Mouse (Mus musculus) induced T-regulatory cell, adult 2 months (primary cell): ENCODE data around the gene Phactr3.

Experiments used
- DNase-seq: peaks from one replicate; pipeline ENCODE4 v3.0.0-alpha.2; 2012; ENCODE audit warnings: low read depth

The Phactr3 gene

GRCm38 (mm10) chr2:178194908-178195307 is 76.1 kb downstream of the Phactr3 start:
- no peak for DNase-seq

GRCm38 (mm10) chr2:178196038-178196437 is 77.3 kb downstream of the Phactr3 start:
- no peak for DNase-seq

- no peak for DNase-seq
These were observed 78.8 kb downstream of the Phactr3 start for GRCm38 (mm10) chr2:178197542-178197941.

GRCm38 (mm10) chr2:178204455-178204854 is 85.7 kb downstream of the Phactr3 start:
- no peak for DNase-seq

- DNase-seq: no peak
These were observed 89.4 kb downstream of the Phactr3 start for GRCm38 (mm10) chr2:178208186-178208600.

- no peak for DNase-seq
These were observed 95.1 kb downstream of the Phactr3 start for GRCm38 (mm10) chr2:178213826-178214225.

GRCm38 (mm10) chr2:178214531-178214930 is 95.8 kb downstream of the Phactr3 start:
- no peak for DNase-seq

GRCm38 (mm10) chr2:178218461-178218860 is 99.7 kb downstream of the Phactr3 start:
- no peak for DNase-seq

- DNase-seq: no peak
These were observed 100.8 kb downstream of the Phactr3 start for GRCm38 (mm10) chr2:178219454-178220147.

- no peak for DNase-seq
These were observed 101.5 kb downstream of the Phactr3 start for GRCm38 (mm10) chr2:178220148-178220717.

- no peak for DNase-seq
These were observed 102.2 kb downstream of the Phactr3 start for GRCm38 (mm10) chr2:178221003-178221402.

GRCm38 (mm10) chr2:178229231-178229630 is 110.5 kb downstream of the Phactr3 start:
- DNase-seq: no peak

- no peak for DNase-seq
These were observed 114.7 kb downstream of the Phactr3 start for GRCm38 (mm10) chr2:178233487-178233886.

- DNase-seq: no peak
These were observed 118.3 kb downstream of the Phactr3 start for GRCm38 (mm10) chr2:178237056-178237455.

- DNase-seq: no peak
These were observed 119.7 kb downstream of the Phactr3 start for GRCm38 (mm10) chr2:178238503-178238902.

- DNase-seq: no peak
These were observed 122.1 kb downstream of the Phactr3 start for GRCm38 (mm10) chr2:178240886-178241285.

GRCm38 (mm10) chr2:178241374-178241773 is 122.6 kb downstream of the Phactr3 start:
- DNase-seq: no peak

GRCm38 (mm10) chr2:178242996-178243395 is 124.2 kb downstream of the Phactr3 start:
- no peak for DNase-seq

GRCm38 (mm10) chr2:178244866-178245265 is 126.1 kb downstream of the Phactr3 start:
- DNase-seq: no peak

GRCm38 (mm10) chr2:178245841-178246240 is 127.1 kb downstream of the Phactr3 start:
- DNase-seq: no peak

GRCm38 (mm10) chr2:178246767-178247166 is 128.0 kb downstream of the Phactr3 start:
- no peak for DNase-seq

- no peak for DNase-seq
These were observed 128.5 kb downstream of the Phactr3 start for GRCm38 (mm10) chr2:178247274-178247673.

GRCm38 (mm10) chr2:178257117-178257825 is 138.5 kb downstream of the Phactr3 start:
- DNase-seq: no peak
